Mouse (Mus musculus) bone marrow, adult 2 months (tissue): ENCODE data around the gene Kif22.

Experiments
- CTCF ChIP-seq: fragments of 200-500 bp; IDR thresholded peaks from 2 replicates; pipeline ENCODE4 v1.5.1; 2011; ENCODE audit warnings: low read length, control low read depth; ENCODE audit not compliant: control insufficient read depth, insufficient read depth
- POLR2A ChIP-seq: fragments of 200-500 bp; IDR thresholded peaks from 2 replicates; pipeline ENCODE4 v1.6.1; 2011; ENCODE audit warnings: low read depth, mild to moderate bottlenecking, control low read depth, low read length, borderline replicate concordance; ENCODE audit not compliant: control insufficient read depth

DNA sequence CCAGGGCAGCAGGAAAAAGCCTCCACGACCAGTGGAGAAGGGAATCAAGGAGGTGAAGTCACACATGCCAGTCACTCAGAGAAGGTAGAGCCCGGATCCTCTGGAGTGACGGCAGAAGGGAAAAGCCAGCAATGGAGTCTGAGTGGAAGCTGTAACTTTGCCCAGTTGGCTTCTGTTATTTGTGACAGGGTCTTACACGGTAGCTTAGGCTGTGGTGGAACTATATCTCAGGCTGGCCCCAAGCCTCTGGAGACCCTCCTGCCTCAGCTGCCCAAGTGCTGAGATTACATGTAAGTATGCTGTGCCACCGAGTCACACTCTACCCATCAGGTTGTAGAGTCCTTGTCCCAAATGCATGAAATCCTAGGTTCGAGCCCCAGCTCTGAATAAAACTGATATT is 28.9 kb downstream of the Kif22 start:
- no peak for TF ChIP-seq CTCF
- no peak for TF ChIP-seq POLR2A
